In the genomic region with DNA sequence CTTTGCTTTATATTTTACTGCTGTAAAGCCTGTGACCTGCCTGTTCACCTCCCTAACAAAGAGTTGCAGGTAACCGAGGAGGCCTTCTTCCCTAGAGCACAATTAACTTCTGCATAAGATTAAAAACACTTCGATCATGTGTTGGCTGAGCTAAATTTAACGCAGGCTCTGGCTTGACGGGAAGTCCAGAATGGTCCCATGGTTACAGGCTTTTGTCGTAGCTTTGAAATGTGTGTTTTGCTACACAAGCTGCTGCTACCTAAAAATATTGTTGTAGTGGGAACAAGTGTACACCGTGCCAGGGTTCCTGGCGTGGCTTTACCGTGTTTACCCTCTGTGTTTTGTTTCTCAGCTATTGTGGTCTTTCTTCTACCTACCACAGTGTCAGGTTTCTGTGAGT, we compare ENCODE assay signal across 22 mouse cellular contexts.
A peak's percentile ranks its signal among the peaks of the same experiment; 100 is the strongest.
DNase-seq lines count a peak whose midpoint lies in the region; ATAC-seq and TF ChIP-seq lines count a peak whose summit lies in the region.
"Had no signal": no experiment of that assay in that cellular context is flagged by ENCODE, and none has a peak within 500 bp of the region (broad histone marks: within the 10 kb centered on the region; RNA-seq: fewer than 3 reads in every experiment).

No protein-coding gene starts in this region.

- DNase-seq in forebrain, postnatal 0 days, result no peak
- no peak for DNase-seq in limb, embryonic 10.5 days (ENCODE audit: low spot score)
- DNase-seq in layer of hippocampus, adult 9-11 months, result peak; percentile 63
- no peak for DNase-seq in urinary bladder, adult 2 months (ENCODE audit: low spot score)
- DNase-seq in natural killer cell, adult 2 months (ENCODE audit: low spot score in 2 of 2), result no peak
- DNase-seq: cerebellum, adult 11 months; cerebellum, postnatal 36 days; gastrocnemius, postnatal 10 days; kidney, adult 9 months; kidney, postnatal 4 days; liver; lung, adult 2 months; lung, postnatal 36 days; right cerebral cortex, postnatal 14 days; thymus, postnatal 25 days had no signal

- no peak overlapping the region for H3K4me3 ChIP-seq in forebrain, postnatal 0 days (ENCODE audit: low read depth, low read length)
- H3K4me3 ChIP-seq in forebrain, embryonic 16.5 days (replicated peaks; ENCODE audit: low read length), result no peak overlapping the region
- no peak overlapping the region for H3K4me3 ChIP-seq in limb, embryonic 12.5 days (replicated peaks)
- no peak overlapping the region for H3K4me3 ChIP-seq in limb, embryonic 10.5 days
- H3K4me3 ChIP-seq in heart, embryonic 14.5 days (ENCODE audit: control insufficient read depth in 1 of 2, insufficient read depth in 1 of 2, low read depth in 1 of 2, low read length in 2 of 2), result no peak overlapping the region
- H3K4me3 ChIP-seq: erythroblast, embryonic 14.5 days; forebrain, embryonic 15.5 days; hindbrain, embryonic 10.5 days had no signal

- no peaks in the 10 kb centered on the region for H3K4me1 ChIP-seq in forebrain, postnatal 0 days (ENCODE audit: insufficient read depth)
- H3K4me1 ChIP-seq in forebrain, embryonic 16.5 days (replicated peaks; ENCODE audit: control insufficient read depth, insufficient read depth, low read length), result peaks cover 13% of the 10 kb centered on the region
- H3K4me1 ChIP-seq in limb, embryonic 12.5 days (replicated peaks), result peaks cover 33% of the 10 kb centered on the region
- H3K4me1 ChIP-seq in limb, embryonic 10.5 days, result peaks cover 35% of the 10 kb centered on the region
- H3K4me1 ChIP-seq in heart, embryonic 14.5 days (ENCODE audit: control insufficient read depth in 2 of 2, insufficient read depth in 2 of 2, low read length in 2 of 2), result peaks cover 13 to 30% of the 10 kb centered on the region in 2 experiments

- no peak overlapping the region for H3K9ac ChIP-seq in forebrain, postnatal 0 days
- no peak overlapping the region for H3K9ac ChIP-seq in forebrain, embryonic 16.5 days (replicated peaks; ENCODE audit: low read depth, low read length)
- no peak overlapping the region for H3K9ac ChIP-seq in limb, embryonic 12.5 days (replicated peaks)
- H3K9ac ChIP-seq in heart, embryonic 14.5 days (ENCODE audit: low read length), result no peak overlapping the region
- H3K9ac ChIP-seq: forebrain, embryonic 15.5 days had no signal

- ATAC-seq in forebrain, postnatal 0 days, result peak; percentile 40; the same call in 1 of the 2 replicates
- no peak for ATAC-seq in forebrain, embryonic 16.5 days
- 0 out of 2 replicates have a peak, but pooled peaks have one; percentile 3 for ATAC-seq in limb, embryonic 12.5 days (ENCODE audit: insufficient number of reproducible peaks, insufficient read depth, low FRiP score, low TSS enrichment, low read depth)
- ATAC-seq in heart, embryonic 14.5 days (ENCODE audit: insufficient number of reproducible peaks, insufficient read depth, low FRiP score, low read depth), result no peak
- ATAC-seq: forebrain, embryonic 15.5 days had no signal

- peaks cover 3% of the 10 kb centered on the region; the same call in 1 of the 2 replicates for H3K36me3 ChIP-seq in forebrain, postnatal 0 days (ENCODE audit: insufficient read depth)
- no peaks in the 10 kb centered on the region for H3K36me3 ChIP-seq in forebrain, embryonic 16.5 days (ENCODE audit: control insufficient read depth, insufficient read depth)
- H3K36me3 ChIP-seq in limb, embryonic 12.5 days, result peaks cover 3% of the 10 kb centered on the region; the same call in 1 of the 2 replicates
- H3K36me3 ChIP-seq in limb, embryonic 10.5 days, result no peaks in the 10 kb centered on the region
- peaks cover 8% of the 10 kb centered on the region; the same call in 1 of the 2 replicates for H3K36me3 ChIP-seq in heart, embryonic 14.5 days (ENCODE audit: control insufficient read depth, insufficient read depth, low read length)
- H3K36me3 ChIP-seq: forebrain, embryonic 15.5 days had no signal

- no peaks in the 10 kb centered on the region for H3K9me3 ChIP-seq in forebrain, postnatal 0 days (ENCODE audit: low read length)
- no peaks in the 10 kb centered on the region for H3K9me3 ChIP-seq in forebrain, embryonic 16.5 days (ENCODE audit: control insufficient read depth, low read length)
- H3K9me3 ChIP-seq in limb, embryonic 12.5 days, result no peaks in the 10 kb centered on the region
- H3K9me3 ChIP-seq in limb, embryonic 10.5 days (replicated peaks), result no peaks in the 10 kb centered on the region
- no peaks in the 10 kb centered on the region for H3K9me3 ChIP-seq in heart, embryonic 14.5 days (ENCODE audit: control insufficient read depth, low read length)
- H3K9me3 ChIP-seq: forebrain, embryonic 15.5 days; hindbrain, embryonic 10.5 days had no signal

- 48% methylated on average over 8 of the region's 8 CpGs for WGBS in forebrain, postnatal 0 days
- WGBS in forebrain, embryonic 16.5 days, result 54% methylated on average over 8 of the region's 8 CpGs
- 42% methylated on average over 8 of the region's 8 CpGs for WGBS in limb, embryonic 12.5 days
- 85% methylated on average over 8 of the region's 8 CpGs for WGBS in limb, embryonic 10.5 days
- WGBS in heart, embryonic 14.5 days, result 29% methylated on average over 8 of the region's 8 CpGs

- no peaks in the 10 kb centered on the region for H3K27me3 ChIP-seq in forebrain, postnatal 0 days (ENCODE audit: insufficient read depth, low read length)
- no peaks in the 10 kb centered on the region for H3K27me3 ChIP-seq in forebrain, embryonic 16.5 days (replicated peaks; ENCODE audit: control insufficient read depth, insufficient read depth, low read length)
- H3K27me3 ChIP-seq in limb, embryonic 12.5 days, result no peaks in the 10 kb centered on the region
- H3K27me3 ChIP-seq in limb, embryonic 10.5 days (ENCODE audit: low read depth, poor library complexity, severe bottlenecking), result no peaks in the 10 kb centered on the region
- H3K27me3 ChIP-seq in heart, embryonic 14.5 days (ENCODE audit: control insufficient read depth, insufficient read depth, low read length), result no peaks in the 10 kb centered on the region
- H3K27me3 ChIP-seq: forebrain, embryonic 15.5 days had no signal

- no peak overlapping the region for H3K27ac ChIP-seq in forebrain, postnatal 0 days (ENCODE audit: low read depth, low read length)
- H3K27ac ChIP-seq in forebrain, embryonic 16.5 days (ENCODE audit: low read length), result no peak overlapping the region
- no peak overlapping the region for H3K27ac ChIP-seq in limb, embryonic 12.5 days
- no peak overlapping the region for H3K27ac ChIP-seq in limb, embryonic 10.5 days
- H3K27ac ChIP-seq in heart, embryonic 14.5 days (replicated peaks in 1 of 2; ENCODE audit: control insufficient read depth in 1 of 2, insufficient read depth in 1 of 2, low read depth in 2 of 2, low read length in 2 of 2), result peak overlapping the region; percentile 81 to 89
- H3K27ac ChIP-seq: forebrain, embryonic 15.5 days; hindbrain, embryonic 10.5 days; stomach, postnatal 0 days had no signal

- no peak for TF ChIP-seq CTCF in forebrain, postnatal 0 days (IDR thresholded peaks at IDR 0.05; ENCODE audit: low read depth)

- no peak overlapping the region for H3K4me2 ChIP-seq in forebrain, postnatal 0 days (ENCODE audit: low read depth)
- H3K4me2 ChIP-seq in forebrain, embryonic 16.5 days (ENCODE audit: low read length), result no peak overlapping the region
- no peak overlapping the region for H3K4me2 ChIP-seq in limb, embryonic 12.5 days
- peak overlapping the region; percentile 41 for H3K4me2 ChIP-seq in heart, embryonic 14.5 days (ENCODE audit: low read length)
- H3K4me2 ChIP-seq: forebrain, embryonic 15.5 days had no signal

Comparison
In these comparisons a context has a peak if more than half of its experiments do, and no peak if none do; other contexts are left out.
1. ATAC-seq: peak in forebrain, postnatal 0 days (single experiment) and limb, embryonic 12.5 days (single experiment); none in forebrain, embryonic 16.5 days (single experiment) and heart, embryonic 14.5 days (single experiment).
2. H3K27ac ChIP-seq: peak in heart, embryonic 14.5 days (2 of 2); none in forebrain, postnatal 0 days (single experiment), forebrain, embryonic 16.5 days (single experiment), limb, embryonic 12.5 days (single experiment) and limb, embryonic 10.5 days (single experiment).